Mouse (Mus musculus) mesoderm, embryonic 11.5 days (tissue): ENCODE measurements around the gene Slc12a5.
A peak's percentile ranks its signal among the peaks of the same experiment; 100 is the strongest.

Source experiments
- DNase-seq: peaks from one replicate; pipeline ENCODE4 v3.0.0-alpha.2; 2012; ENCODE audit warnings: low read depth, low spot score

Gene Slc12a5

GRCm38 (mm10) chr2:164960716-164961441 lies at the start of gene Slc12a5:
TSS of gene Slc12a5 (plus strand) at chr2:164960802.
- peak; percentile 64 for DNase-seq

GRCm38 (mm10) chr2:164911086-164912048 lies 49.2 kb upstream of the Slc12a5 start, which contains the start of gene Zfp335:
TSS of gene Zfp335 (minus strand) at chr2:164911757.
- peak; percentile 95 for DNase-seq

GRCm38 (mm10) chr2:164912151-164912550 lies 48.5 kb upstream of the Slc12a5 start:
- DNase-seq = no peak

GRCm38 (mm10) chr2:164912749-164913427 lies 47.7 kb upstream of the Slc12a5 start:
- no peak for DNase-seq

GRCm38 (mm10) chr2:164913428-164913786 lies 47.2 kb upstream of the Slc12a5 start:
- DNase-seq = no peak

- no peak for DNase-seq
Observed at GRCm38 (mm10) chr2:164916820-164917219, 43.8 kb upstream of the Slc12a5 start.

- DNase-seq = no peak
Observed at GRCm38 (mm10) chr2:164917371-164917770, 43.2 kb upstream of the Slc12a5 start.

GRCm38 (mm10) chr2:164918325-164918724 lies 42.3 kb upstream of the Slc12a5 start:
- peak; percentile 48 for DNase-seq

GRCm38 (mm10) chr2:164921984-164922383 lies 38.6 kb upstream of the Slc12a5 start:
- peak; percentile 38 for DNase-seq

- no peak for DNase-seq
Observed at GRCm38 (mm10) chr2:164923291-164923690, 37.3 kb upstream of the Slc12a5 start.

GRCm38 (mm10) chr2:164924100-164924857 lies 36.3 kb upstream of the Slc12a5 start:
- peak; percentile 83 for DNase-seq

GRCm38 (mm10) chr2:164930706-164931581 lies 29.7 kb upstream of the Slc12a5 start:
- DNase-seq = no peak

GRCm38 (mm10) chr2:164933534-164933933 lies 27.1 kb upstream of the Slc12a5 start:
- DNase-seq = no peak

- no peak for DNase-seq
Observed at GRCm38 (mm10) chr2:164935991-164936390, 24.6 kb upstream of the Slc12a5 start.

- peak; percentile 47 for DNase-seq
Observed at GRCm38 (mm10) chr2:164938146-164939091, 22.2 kb upstream of the Slc12a5 start.

- DNase-seq = no peak
Observed at GRCm38 (mm10) chr2:164939106-164939505, 21.5 kb upstream of the Slc12a5 start.

- peak; percentile 70 for DNase-seq
Observed at GRCm38 (mm10) chr2:164940140-164940830, 20.3 kb upstream of the Slc12a5 start, which contains the start of gene Mmp9. TSS of gene Mmp9 (plus strand) at chr2:164940780.

GRCm38 (mm10) chr2:164942692-164943290 lies 17.8 kb upstream of the Slc12a5 start:
- no peak for DNase-seq
